Mouse (Mus musculus): ENCODE measurements around the gene Spast.
A peak's percentile ranks its signal among the peaks of the same experiment; 100 is the strongest.

The Spast gene

GRCm38 (mm10) chr17:74328146-74328545, 10.6 kb upstream of the Spast start:
- peak; percentile 73 to 76 for DNase-seq

DNA sequence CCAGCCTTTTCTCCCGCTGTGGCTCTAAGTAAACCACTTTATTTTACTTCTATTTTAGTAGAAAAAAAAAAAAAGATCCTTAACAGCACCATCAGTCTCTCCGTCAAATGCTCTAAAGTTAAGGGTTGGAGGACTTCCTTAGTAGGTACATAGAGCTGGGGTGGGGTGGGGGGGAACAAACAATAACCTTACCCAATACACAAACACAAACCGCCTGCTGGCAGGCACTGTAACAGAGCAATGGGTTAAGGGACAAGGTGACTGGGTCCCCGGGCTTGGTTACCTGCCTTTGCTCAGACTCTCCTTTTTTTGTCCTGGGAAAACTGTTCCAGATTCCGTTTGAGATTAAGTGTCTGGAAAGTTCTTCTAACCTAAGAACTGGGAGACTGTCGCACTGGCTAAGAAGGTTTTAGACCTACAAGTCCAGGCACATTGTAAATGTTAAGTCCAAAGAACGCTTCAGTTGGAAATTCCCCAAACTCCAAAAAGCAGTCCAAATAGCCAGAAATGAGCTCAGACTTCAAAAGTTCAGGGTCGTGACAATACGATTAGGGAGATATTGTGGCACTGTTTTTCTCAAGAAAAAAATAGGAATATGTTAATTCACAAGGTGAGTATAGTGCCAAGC, 7.6 kb upstream of the Spast start:
- DNase-seq, result no peak

- peak; percentile 91 to 93 for DNase-seq
These were observed 409 bp upstream of the Spast start for GRCm38 (mm10) chr17:74338225-74338931.

DNA sequence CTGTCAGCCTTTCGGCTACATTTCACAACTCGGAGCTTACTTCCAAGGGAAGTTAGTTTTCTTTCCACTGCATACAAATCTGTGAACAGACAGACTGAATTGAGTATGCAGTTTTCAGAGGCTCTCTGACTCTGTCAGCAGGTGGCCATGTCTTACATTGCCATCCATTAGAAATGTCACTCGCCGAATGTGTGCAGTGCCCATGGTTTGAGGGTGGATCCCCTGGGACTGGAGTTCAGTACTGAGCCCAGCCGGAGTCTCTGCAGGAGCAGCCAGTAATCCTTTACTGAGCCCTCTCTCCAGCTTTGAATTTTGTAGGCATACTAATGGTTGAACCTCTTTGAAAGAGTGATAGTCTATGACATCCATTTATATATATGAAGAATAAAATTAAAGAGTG, 2.4 kb downstream of the Spast start:
- DNase-seq, result no peak

- no peak for DNase-seq
These were observed 24.8 kb downstream of the Spast start for GRCm38 (mm10) chr17:74363592-74363991.

GRCm38 (mm10) chr17:74376916-74377315, 38.1 kb downstream of the Spast start:
- DNase-seq, result no peak

- no peak for DNase-seq
These were observed 47.9 kb downstream of the Spast start for GRCm38 (mm10) chr17:74386657-74387056.

- no peak for DNase-seq
These were observed 51.1 kb downstream of the Spast start for GRCm38 (mm10) chr17:74389847-74390246.

DNA sequence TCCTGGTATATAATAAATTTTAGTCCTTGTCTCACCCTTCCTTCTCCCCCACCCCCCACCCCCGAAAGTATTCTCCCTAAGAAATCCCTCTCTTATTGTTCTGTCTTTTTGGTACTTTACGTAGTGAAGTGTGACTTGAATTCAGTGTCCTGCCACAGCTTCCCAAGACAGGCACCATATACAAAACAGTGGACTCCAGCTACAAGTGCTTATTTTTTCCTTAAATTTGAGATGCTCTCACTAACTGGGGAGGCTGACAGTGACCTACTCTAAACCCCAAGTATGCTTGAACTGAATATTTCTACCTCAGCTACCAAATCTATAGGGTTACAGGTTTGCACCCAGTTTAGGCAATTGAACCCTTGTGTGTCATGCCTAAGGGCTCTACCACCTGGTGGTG, 55.6 kb downstream of the Spast start:
- no peak for DNase-seq

DNA sequence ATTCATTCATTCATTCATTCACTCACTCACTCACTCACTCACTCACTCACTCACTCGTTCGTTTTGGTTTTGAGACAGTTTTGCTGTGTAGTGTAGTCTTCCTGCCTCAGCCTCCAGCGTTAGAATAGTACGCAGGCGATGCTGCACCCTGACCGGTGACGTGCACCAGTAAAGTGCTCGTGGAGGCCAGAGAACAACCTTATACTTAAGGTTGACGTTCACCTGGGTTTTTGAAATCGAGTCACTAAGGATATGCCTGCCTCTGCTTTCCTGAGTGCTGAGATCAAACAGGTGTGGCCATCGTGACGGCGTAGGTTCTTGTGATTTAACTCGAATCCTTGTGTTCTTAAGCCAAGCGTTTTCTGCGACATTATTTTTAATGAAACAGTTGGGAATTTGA, 56.1 kb downstream of the Spast start:
- peak; percentile 23 to 32 for DNase-seq

GRCm38 (mm10) chr17:74395383-74396065, 56.7 kb downstream of the Spast start, which contains the start of gene Slc30a6:
Gene Slc30a6, plus strand, starts transcription at chr17:74395608.
- peak; percentile 95 to 96 for DNase-seq

DNA sequence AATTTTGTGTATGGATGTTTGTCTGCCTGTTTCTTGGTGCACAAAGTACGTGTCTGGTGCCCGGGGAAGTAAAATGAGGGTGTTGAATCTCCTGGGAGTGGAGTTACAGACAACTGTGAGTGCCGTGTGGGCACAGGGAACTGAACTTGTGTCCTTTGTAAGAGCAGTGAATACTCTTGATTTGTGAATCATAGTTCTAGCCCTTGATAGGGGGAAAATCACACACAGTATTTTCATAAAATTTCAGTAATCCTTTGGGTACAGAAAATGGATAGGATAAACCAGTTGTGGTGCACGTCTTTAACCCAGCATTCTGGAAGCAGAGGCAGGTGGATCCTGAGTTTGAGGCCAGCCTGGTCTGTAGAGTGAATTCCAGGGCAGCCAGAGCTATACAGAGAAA, 58.0 kb downstream of the Spast start:
- DNase-seq, result no peak

- DNase-seq, result no peak
These were observed 58.4 kb downstream of the Spast start for GRCm38 (mm10) chr17:74397173-74397572.

DNA sequence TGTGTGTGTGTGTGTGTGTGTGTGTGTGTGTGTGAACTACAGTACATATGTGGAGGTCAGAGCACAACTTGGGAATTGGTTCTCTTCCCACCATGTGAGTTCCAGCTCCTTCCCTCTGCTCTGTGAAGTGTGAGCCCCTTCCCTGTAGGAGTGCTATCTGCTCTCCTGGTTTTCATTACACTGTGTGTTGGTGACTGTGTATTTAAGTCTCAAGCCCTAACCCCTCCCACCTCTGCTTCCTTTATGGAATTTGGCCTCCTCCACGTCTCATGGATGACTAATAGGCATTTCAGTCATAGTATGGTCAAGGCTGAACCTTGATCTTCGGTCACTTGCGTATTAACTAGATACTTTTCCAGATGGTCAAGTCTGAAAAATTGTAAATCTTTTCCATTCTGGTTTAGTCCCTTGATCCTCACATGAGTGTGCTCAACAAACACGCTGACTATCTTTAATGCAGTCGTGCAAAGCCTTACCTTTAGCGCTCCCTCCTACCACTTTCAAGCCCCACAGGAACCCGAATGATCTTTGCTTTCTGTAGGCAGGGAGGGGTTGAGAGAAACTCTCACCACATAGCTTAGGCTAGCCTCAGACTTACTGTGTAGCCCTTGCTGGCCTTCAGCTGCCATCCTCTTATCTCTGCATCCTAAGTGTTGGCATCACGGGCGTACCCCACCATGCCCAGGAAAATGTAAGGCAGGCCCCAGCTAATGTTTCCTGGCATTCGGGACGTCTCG, 63.9 kb downstream of the Spast start:
- DNase-seq, result no peak

DNA sequence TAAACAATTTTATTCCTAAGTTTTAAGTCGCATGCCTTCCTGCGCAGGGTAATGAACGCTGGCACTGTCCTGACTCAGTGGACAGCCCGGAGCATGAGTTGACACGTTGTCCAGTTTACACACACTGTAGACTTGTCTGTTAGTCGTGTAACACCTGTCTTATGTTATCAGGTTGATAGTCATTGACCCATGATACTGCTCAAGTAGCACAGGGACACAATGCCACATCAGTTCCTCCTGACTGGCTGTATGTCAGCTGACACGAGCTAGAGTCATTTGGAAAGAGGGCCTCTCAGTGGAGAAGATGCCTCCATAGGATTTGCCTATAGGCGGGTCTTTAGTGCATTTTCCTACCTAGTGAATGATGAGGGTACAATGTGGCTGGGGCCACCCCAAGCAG, 67.7 kb downstream of the Spast start:
- DNase-seq, result no peak

- DNase-seq, result no peak
These were observed 70.9 kb downstream of the Spast start for GRCm38 (mm10) chr17:74409722-74410121.

GRCm38 (mm10) chr17:74413324-74413723, 74.5 kb downstream of the Spast start:
- DNase-seq, result no peak

GRCm38 (mm10) chr17:74414671-74415070, 75.9 kb downstream of the Spast start:
- DNase-seq, result no peak

DNA sequence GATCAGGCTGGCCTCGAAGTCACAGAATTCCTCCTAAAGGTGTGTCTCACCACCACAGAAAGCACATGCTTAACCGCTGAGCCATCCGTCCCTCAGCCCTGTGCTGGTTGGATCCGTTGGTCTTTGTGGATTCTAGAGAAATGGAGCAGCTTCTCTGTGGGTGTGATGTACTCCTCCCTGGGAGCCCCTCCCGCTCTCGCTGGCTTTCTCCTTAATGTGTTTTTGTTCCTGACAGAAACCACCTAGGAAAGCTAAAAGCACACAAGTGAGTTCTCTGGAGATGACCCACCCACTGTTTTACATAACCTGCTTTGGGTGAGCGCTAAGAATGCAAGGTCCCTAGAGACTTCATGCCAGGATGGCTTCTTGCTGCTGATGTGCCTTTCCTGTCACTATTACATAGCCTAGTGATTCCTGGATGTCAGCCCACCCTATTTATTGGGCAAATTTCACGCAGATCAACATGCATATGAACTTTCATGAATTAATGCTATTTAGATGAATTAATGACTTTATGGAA, 78.1 kb downstream of the Spast start:
- peak; percentile 10 to 21 for DNase-seq

GRCm38 (mm10) chr17:74418171-74418570, 79.4 kb downstream of the Spast start:
- DNase-seq, result no peak

DNA sequence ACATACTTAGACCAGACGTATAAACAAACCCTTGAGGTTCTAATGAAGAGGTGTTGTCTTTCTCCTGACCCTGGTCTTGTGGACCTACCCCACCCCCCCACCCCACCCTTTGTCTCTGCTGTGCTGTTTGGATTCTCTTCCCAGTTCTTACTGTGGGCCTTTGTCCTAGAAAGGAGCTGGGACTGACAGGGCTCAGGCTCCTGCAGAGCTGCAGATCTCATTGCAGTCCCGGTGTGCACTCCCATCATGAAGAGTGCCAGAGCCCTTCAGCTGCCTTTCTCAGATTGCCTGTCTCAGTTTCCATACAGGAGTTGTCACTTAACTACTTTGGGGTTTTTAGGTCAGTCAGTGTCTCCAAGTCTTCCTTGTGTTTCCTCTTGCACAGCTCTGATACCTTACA, 81.9 kb downstream of the Spast start:
- no peak for DNase-seq

- DNase-seq, result no peak
These were observed 85.7 kb downstream of the Spast start for GRCm38 (mm10) chr17:74424401-74425005.

GRCm38 (mm10) chr17:74430074-74430473, 91.3 kb downstream of the Spast start:
- no peak for DNase-seq

Measured in B cell, adult 2 months (primary cell).